Mouse (Mus musculus) cerebellum, adult 2 months (tissue): ENCODE results near the gene Alg2. TPM values are rescaled to one million over a fixed set of nuclear protein-coding genes. Genes with fewer than 3 reads are reported as not detected.

Experiments used
- DNase-seq, 2 experiments: peaks; one replicate each; pipeline ENCODE4 v3.0.0; 2021
- H3K27ac ChIP-seq: fragments of 200-500 bp; 2 replicates; pipeline ENCODE4 v1.5.1; 2012; ENCODE audit warnings: low read length, control low read depth, inconsistent platforms; ENCODE audit not compliant: insufficient read depth
- H3K27me3 ChIP-seq: fragments of 200-500 bp; 2 replicates; pipeline ENCODE4 v1.6.1; 2012; ENCODE audit warnings: inconsistent platforms, mild to moderate bottlenecking, low read length, moderate library complexity; ENCODE audit not compliant: control insufficient read depth, insufficient read depth
- H3K4me1 ChIP-seq: fragments of 200-500 bp; 2 replicates; pipeline ENCODE4 v1.6.1; 2011; ENCODE audit warnings: low read length; ENCODE audit not compliant: control insufficient read depth, insufficient read depth
- H3K4me3 ChIP-seq: fragments of 200-500 bp; replicated peaks from 2 replicates; pipeline ENCODE3; 2011; ENCODE audit warnings: mild to moderate bottlenecking, low read depth, low read length, control low read depth; ENCODE audit not compliant: insufficient read depth
- CTCF ChIP-seq: fragments of 200-500 bp; IDR thresholded peaks from 2 replicates; pipeline ENCODE4 v1.5.1; 2011; ENCODE audit warnings: low read depth, mild to moderate bottlenecking, control low read depth, low read length, moderate library complexity, borderline replicate concordance; ENCODE audit not compliant: insufficient read depth
- POLR2A ChIP-seq: fragments of 200-500 bp; IDR thresholded peaks from 2 replicates; pipeline ENCODE4 v1.6.1; 2011; ENCODE audit warnings: low read length, control low read depth, borderline replicate concordance; ENCODE audit not compliant: insufficient read depth
- WGBS: fragments of 180-500 bp; shearing (Covaris S2); methylation state at CpG from one replicate; pipeline ENCODE4 v1.1.7; 2018; 5-methylcytosine and 5-hydroxymethylcytosine counted together
- polyA plus RNA-seq: library from polyadenylated mRNA; depleted of rRNA; stranded (reverse); fragments of >200 nt; gene quantifications from 2 replicates; pipeline ENCODE4 v1.2.3, GENCODE M21; 2012

Gene Alg2
- polyA plus RNA-seq, 1 experiment = 98.1 TPM

DNA sequence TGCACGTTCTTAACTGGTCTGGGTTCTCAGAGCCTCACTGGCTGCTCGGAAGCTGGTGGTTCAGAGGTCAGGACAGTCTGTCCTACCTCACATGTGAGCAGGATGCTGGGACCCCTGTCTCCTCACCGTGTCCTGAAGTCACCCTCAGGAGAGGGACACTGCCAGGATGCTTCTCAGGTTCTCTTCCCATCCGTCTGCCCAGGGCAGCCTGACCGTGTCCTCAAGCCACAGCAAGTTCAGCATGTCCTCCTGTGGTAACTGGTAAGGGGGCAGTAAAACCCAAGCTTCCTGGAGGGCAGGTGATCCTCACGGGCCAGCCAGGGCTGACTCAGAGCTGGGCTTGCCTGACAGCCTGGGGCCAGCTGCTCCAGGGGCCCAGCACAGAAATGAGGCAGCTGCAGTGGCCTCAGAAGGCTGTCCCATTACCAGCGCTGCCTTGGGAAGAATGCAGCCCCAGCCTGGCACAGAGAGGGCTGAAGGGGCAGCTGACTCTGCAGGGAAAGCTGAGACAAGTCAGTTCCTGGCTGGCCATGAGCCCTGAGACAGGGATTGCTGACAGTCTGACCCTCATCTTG, 23.8 kb upstream of the Alg2 start:
- H3K27me3 ChIP-seq = no peaks in the 10 kb centered on the region
- WGBS = 69% methylated on average over 7 of the region's 7 CpGs
- no peak overlapping the region for H3K27ac ChIP-seq
- H3K4me3 ChIP-seq = no peak overlapping the region
- no peaks in the 10 kb centered on the region for H3K4me1 ChIP-seq
- TF ChIP-seq POLR2A = no peak
- no peak for TF ChIP-seq CTCF
- no peak for DNase-seq

DNA sequence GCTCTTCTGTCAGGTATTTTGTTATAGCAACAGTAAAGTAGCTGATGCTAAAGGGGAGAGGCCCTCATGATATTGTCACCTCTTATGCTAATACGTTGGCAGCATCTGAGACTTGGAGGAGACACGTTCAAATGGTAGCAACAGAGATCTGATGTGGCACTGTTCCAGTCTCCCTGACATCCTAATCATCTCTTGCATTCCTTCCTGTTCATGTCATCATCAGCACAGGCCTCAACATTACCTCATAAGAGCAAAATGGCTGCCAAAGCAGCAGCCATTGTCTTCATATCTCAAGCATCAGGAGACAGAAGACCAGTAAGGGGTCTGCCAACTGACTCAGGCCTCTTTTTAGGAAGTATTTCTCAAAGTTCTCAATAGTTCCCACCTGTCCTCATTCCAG, 20.6 kb upstream of the Alg2 start:
- TF ChIP-seq POLR2A = no peak
- no peak for TF ChIP-seq CTCF

DNA sequence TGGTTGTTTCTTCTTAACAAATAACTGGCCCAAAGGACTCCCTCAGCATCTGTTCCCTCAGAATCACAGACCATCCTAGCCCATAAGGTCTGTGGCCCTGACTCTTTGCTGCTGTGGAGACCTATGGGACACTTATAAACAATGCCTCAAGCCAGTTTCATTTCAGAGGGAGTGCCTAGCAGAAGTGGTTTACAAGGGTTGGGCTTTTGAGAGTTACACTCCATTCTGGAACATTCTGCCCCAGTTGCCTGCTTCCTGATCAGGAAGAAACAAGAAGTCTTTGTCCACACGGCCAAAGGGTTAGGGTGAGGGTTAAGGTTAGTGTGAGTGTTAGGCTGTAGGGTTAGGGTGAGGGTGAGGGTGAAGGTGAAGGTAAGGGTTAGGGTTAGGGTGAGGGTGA, 20.0 kb upstream of the Alg2 start:
- Histone ChIP-seq H3K27ac (no peak overlapping the region), H3K4me3 (no peak overlapping the region), H3K4me1 (no peaks in the 10 kb centered on the region), H3K27me3 (no peaks in the 10 kb centered on the region)
- DNase-seq = no peak
- 78% methylated on average over 1 of the region's 1 CpGs for WGBS
- TF ChIP-seq POLR2A (no peak), CTCF (no peak)

More for the DNA sequence above, 20.6 kb upstream of the Alg2 start:
- DNase-seq = no peak
- no peak overlapping the region for H3K27ac ChIP-seq
- no peaks in the 10 kb centered on the region for H3K27me3 ChIP-seq
- no peak overlapping the region for H3K4me3 ChIP-seq
- no peaks in the 10 kb centered on the region for H3K4me1 ChIP-seq
- WGBS = 52% methylated on average over 2 of the region's 2 CpGs

DNA sequence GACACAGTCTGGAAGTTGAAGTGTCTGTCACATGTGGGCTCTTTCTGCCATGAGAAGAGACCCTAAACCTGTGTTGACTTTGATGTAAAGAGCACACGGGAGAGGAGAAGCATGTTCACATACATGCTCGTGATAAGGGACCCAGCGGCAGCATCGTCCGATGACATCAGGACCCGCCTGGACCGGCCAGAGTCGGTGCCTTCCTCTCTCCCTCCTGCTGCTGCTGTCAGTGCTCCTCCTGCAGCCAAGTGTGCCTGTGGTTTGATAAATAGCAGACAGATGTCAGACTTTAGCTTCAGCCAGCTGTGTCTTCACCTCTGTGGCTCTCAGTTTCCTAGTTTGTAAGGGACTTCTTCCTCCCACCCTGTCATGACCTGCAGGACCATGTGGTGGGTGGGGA, 19.3 kb upstream of the Alg2 start:
- 70% methylated on average over 8 of the region's 8 CpGs for WGBS
- H3K4me1 ChIP-seq = no peaks in the 10 kb centered on the region
- TF ChIP-seq POLR2A (no peak), CTCF (no peak)
- no peak for DNase-seq
- no peak overlapping the region for H3K27ac ChIP-seq
- H3K4me3 ChIP-seq = no peak overlapping the region
- H3K27me3 ChIP-seq = no peaks in the 10 kb centered on the region

DNA sequence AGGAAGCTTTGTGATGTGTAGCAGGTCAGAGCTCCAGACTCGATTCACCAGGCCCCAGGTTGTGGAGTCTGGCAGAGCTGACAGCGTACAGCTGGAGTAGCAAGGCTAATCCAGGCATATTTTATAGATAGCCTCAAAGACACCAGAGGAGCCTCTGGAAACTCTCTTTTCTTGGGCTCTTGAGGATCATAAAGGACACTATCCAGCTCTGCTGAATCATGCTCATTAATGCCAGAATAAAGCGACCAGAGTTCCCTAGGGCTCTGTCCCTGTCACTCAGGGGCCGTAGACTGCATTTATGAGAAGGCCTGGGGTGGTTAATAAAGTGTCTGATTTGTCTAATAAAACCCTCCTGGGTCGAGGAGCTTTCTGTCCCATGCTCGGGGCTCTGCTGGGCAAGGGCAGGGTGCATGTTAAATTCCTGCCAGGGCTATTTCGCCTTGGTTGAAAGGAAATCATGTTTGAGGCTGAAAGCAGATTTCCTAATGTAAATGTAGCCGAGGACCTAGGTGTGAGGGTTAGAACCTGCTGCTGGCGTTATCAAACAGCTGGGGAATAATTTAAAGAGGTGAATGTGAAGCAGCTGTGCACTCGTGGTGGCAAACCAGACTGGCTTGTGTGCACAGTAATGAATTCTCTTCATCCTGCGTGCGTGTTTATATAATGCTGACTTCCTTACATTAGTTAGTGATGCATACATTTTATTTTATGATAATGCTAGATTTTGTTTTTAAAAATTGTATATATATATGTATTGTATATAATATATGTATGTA, 18.4 kb upstream of the Alg2 start:
- DNase-seq = no peak

DNA sequence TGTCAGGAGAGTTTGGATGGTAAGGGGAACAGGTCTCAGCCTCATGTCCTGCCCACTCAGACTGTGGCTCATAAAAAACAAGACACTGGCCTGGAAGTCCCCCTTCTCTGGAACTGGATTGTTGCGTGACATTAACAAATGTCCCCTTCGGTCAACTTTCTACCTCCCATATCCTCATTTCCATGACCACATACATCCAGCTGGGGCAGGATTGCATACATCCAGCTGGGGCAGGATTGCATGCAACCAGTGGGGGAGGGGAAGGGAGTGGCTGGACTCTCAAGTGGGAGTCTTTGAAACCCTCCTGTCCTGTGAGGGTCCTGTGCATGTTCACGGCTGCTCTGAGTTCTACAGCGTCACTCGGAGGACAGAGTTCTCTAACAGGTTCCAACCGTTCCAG, 17.1 kb upstream of the Alg2 start:
- Histone ChIP-seq H3K4me1 (no peaks in the 10 kb centered on the region), H3K27me3 (no peaks in the 10 kb centered on the region), H3K4me3 (no peak overlapping the region), H3K27ac (no peak overlapping the region)
- 78% methylated on average over 6 of the region's 6 CpGs for WGBS
- DNase-seq = no peak
- TF ChIP-seq CTCF (no peak), POLR2A (no peak)

More for the DNA sequence above, 18.4 kb upstream of the Alg2 start:
- Histone ChIP-seq H3K4me1 (no peaks in the 10 kb centered on the region), H3K27me3 (no peaks in the 10 kb centered on the region), H3K4me3 (no peak overlapping the region), H3K27ac (no peak overlapping the region)
- TF ChIP-seq POLR2A (no peak), CTCF (no peak)
- 67% methylated on average over 12 of the region's 12 CpGs for WGBS

DNA sequence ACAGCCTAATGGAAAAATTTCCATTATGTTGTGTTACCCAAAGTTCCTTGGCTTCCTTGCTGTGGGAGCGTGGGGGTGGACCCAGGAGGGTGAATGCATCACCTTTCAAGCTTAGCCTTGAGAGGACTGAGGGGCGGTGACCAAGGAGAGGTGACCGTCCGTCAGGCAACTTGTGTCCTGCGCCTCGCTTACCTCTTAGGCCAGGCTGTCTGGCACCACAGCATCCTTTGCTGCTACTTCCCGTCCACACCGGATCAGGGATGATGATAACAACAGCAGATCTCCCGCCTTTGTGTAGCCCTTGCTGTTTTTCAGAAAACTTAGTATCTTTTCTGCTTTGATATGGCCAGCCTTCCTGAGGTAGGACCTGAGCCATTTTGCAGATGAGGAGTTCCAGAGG, 6.4 kb upstream of the Alg2 start:
- Histone ChIP-seq H3K4me3 (no peak overlapping the region), H3K27me3 (no peaks in the 10 kb centered on the region), H3K27ac (no peak overlapping the region), H3K4me1 (no peaks in the 10 kb centered on the region; the same call in 1 of the 2 replicates)
- 94% methylated on average over 9 of the region's 9 CpGs for WGBS
- no peak for DNase-seq
- TF ChIP-seq CTCF (no peak), POLR2A (no peak)

DNA sequence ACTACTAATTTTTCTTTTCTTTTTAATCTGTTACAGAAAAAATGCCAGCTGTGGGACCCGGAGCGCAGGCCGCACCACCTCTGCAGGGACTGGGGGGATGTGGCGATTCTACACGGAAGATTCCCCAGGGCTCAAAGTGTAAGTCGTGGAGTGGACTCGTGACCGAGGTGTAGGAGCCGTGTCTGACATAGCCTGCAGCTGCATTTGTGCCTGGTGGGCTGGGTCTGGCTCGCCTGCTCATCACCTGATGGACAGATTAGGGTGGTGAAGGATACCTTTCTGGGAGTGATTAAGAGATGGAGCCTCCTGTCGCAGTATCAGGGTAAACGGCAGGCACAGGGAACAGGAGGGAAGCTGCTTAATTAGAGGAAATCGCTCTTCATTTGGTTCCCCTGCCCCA, 6.0 kb upstream of the Alg2 start:
- TF ChIP-seq POLR2A (no peak), CTCF (no peak)
- no peaks in the 10 kb centered on the region for H3K27me3 ChIP-seq
- H3K4me1 ChIP-seq = peaks cover 4% of the 10 kb centered on the region; the same call in 1 of the 2 replicates
- WGBS = 96% methylated on average over 13 of the region's 13 CpGs
- H3K4me3 ChIP-seq = no peak overlapping the region
- no peak for DNase-seq
- no peak overlapping the region for H3K27ac ChIP-seq
